Mouse (Mus musculus) heart, embryonic 11.5 days (tissue): ENCODE data around the gene Tyw5. TPM values are rescaled to one million over a fixed set of nuclear protein-coding genes. Genes with fewer than 3 reads are reported as not detected.

Experiments used
- ATAC-seq: fragments of 200-750 bp; cut with Nextera tagmentation; replicated peaks from 2 replicates; pipeline ENCODE4 v1.8.0; 2017; ENCODE audit warnings: moderate library complexity; ENCODE audit not compliant: insufficient number of reproducible peaks, low FRiP score, low TSS enrichment
- H3K27ac ChIP-seq: fragments of 300-500 bp; sonication (generic); 2 replicates; pipeline ENCODE4 v1.5.1; 2014; ENCODE audit warnings: mild to moderate bottlenecking, low read depth, low read length
- H3K27me3 ChIP-seq: fragments of 300-500 bp; sonication (generic); 2 replicates; pipeline ENCODE4 v1.6.1; 2014; ENCODE audit warnings: mild to moderate bottlenecking, low read length, mixed read lengths; ENCODE audit not compliant: control insufficient read depth, insufficient read depth
- H3K36me3 ChIP-seq: fragments of 300-500 bp; sonication (generic); 2 replicates; pipeline ENCODE4 v1.6.1; 2014; ENCODE audit warnings: mild to moderate bottlenecking, low read length, moderate library complexity, mixed read lengths; ENCODE audit not compliant: control insufficient read depth, insufficient read depth
- H3K4me1 ChIP-seq: fragments of 300-500 bp; sonication (generic); 2 replicates; pipeline ENCODE4 v1.6.1; 2014; ENCODE audit warnings: low read length; ENCODE audit not compliant: control insufficient read depth, insufficient read depth
- H3K4me2 ChIP-seq: fragments of 300-500 bp; sonication (generic); 2 replicates; pipeline ENCODE4 v1.6.1; 2014; ENCODE audit warnings: mild to moderate bottlenecking, moderate library complexity
- H3K4me3 ChIP-seq: fragments of 300-500 bp; sonication (generic); 2 replicates; pipeline ENCODE4 v1.5.1; 2014; ENCODE audit warnings: low read depth, low read length
- H3K9ac ChIP-seq: fragments of 300-500 bp; sonication (generic); 2 replicates; pipeline ENCODE4 v1.6.1; 2014; ENCODE audit warnings: mild to moderate bottlenecking, low read depth, low read length, moderate library complexity
- H3K9me3 ChIP-seq: fragments of 300-500 bp; sonication (generic); replicated peaks from 2 replicates; pipeline ENCODE4 v1.6.1; 2016; ENCODE audit warnings: low read length; ENCODE audit not compliant: control insufficient read depth
- WGBS: fragments of 180-500 bp; shearing (Covaris S2); extraction: QIAGEN DNeasy Blood & Tissue Kit; methylation state at CpG from one replicate; pipeline ENCODE4 v1.1.7; 2014; ENCODE audit not compliant: insufficient replicate concordance; 5-methylcytosine and 5-hydroxymethylcytosine counted together
- polyA plus RNA-seq: library from polyadenylated mRNA; unstranded; fragments of >200 nt; fragmentation: Nextera tagmentation; extraction: Ambion mirVana; gene quantifications from 2 replicates; pipeline ENCODE4 v1.2.1, GENCODE M21; 2014

The Tyw5 gene
- polyA plus RNA-seq, 1 experiment from 2014 or later: 25.8 TPM

GRCm38 (mm10) chr1:57375276-57375675 is 31.6 kb downstream of the Tyw5 start:
- WGBS: 86% methylated on average over 2 of the region's 2 CpGs
- Histone ChIP-seq H3K4me2 (no peak overlapping the region), H3K27me3 (no peaks in the 10 kb centered on the region), H3K4me3 (no peak overlapping the region), H3K9ac (no peak overlapping the region), H3K27ac (no peak overlapping the region), H3K9me3 (no peaks in the 10 kb centered on the region), H3K4me1 (peaks cover 9% of the 10 kb centered on the region; the same call in 1 of the 2 replicates), H3K36me3 (no peaks in the 10 kb centered on the region)
- ATAC-seq: no peak

DNA sequence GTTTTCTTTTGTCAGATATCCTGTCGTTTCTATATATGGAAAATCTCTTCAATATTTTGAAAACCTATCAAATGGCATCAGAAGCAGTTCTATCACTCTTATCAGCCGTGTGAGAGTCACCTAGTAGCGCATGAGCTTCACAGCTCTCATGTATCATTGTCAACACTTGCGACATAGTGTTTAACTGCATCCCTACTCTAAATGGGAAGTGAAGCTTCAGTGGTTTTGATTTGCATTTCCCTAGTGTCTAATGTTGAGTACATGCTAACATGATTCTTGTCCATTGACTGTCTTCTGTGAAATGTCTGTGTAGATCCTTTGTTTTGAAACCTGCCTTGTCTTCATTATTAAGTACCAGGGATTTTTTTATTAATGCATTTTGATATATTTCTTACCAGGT is 36.5 kb downstream of the Tyw5 start:
- no peak overlapping the region for H3K4me2 ChIP-seq
- no peak for ATAC-seq
- H3K9me3 ChIP-seq: no peaks in the 10 kb centered on the region
- 73% methylated on average over 4 of the region's 4 CpGs for WGBS
- H3K27me3 ChIP-seq: no peaks in the 10 kb centered on the region
- H3K4me3 ChIP-seq: no peak overlapping the region
- no peaks in the 10 kb centered on the region for H3K36me3 ChIP-seq
- H3K27ac ChIP-seq: no peak overlapping the region
- H3K4me1 ChIP-seq: no peaks in the 10 kb centered on the region
- H3K9ac ChIP-seq: no peak overlapping the region

GRCm38 (mm10) chr1:57369111-57369510 is 37.8 kb downstream of the Tyw5 start:
- Histone ChIP-seq H3K4me2 (no peak overlapping the region), H3K4me1 (no peaks in the 10 kb centered on the region), H3K4me3 (no peak overlapping the region), H3K9ac (no peak overlapping the region), H3K27ac (no peak overlapping the region), H3K36me3 (no peaks in the 10 kb centered on the region), H3K27me3 (no peaks in the 10 kb centered on the region), H3K9me3 (no peaks in the 10 kb centered on the region)
- WGBS: 69% methylated on average over 4 of the region's 4 CpGs
- no peak for ATAC-seq

GRCm38 (mm10) chr1:57367446-57367845 is 39.5 kb downstream of the Tyw5 start:
- 92% methylated on average over 3 of the region's 3 CpGs for WGBS
- Histone ChIP-seq H3K36me3 (no peaks in the 10 kb centered on the region), H3K4me2 (no peak overlapping the region), H3K27ac (no peak overlapping the region), H3K27me3 (no peaks in the 10 kb centered on the region), H3K4me3 (no peak overlapping the region), H3K9ac (no peak overlapping the region), H3K4me1 (no peaks in the 10 kb centered on the region), H3K9me3 (no peaks in the 10 kb centered on the region)
- ATAC-seq: no peak

GRCm38 (mm10) chr1:57358546-57358945 is 48.4 kb downstream of the Tyw5 start:
- Histone ChIP-seq H3K9me3 (no peaks in the 10 kb centered on the region), H3K4me3 (no peak overlapping the region), H3K27ac (no peak overlapping the region), H3K36me3 (no peaks in the 10 kb centered on the region), H3K27me3 (no peaks in the 10 kb centered on the region), H3K9ac (no peak overlapping the region), H3K4me1 (no peaks in the 10 kb centered on the region), H3K4me2 (no peak overlapping the region)
- 80% methylated on average over 5 of the region's 5 CpGs for WGBS
- no peak for ATAC-seq

- 33% methylated on average over 1 of the region's 1 CpGs for WGBS
- no peak for ATAC-seq
Measured at GRCm38 (mm10) chr1:57351941-57352340, 55.0 kb downstream of the Tyw5 start.

GRCm38 (mm10) chr1:57347487-57347886 is 59.4 kb downstream of the Tyw5 start:
- no peaks in the 10 kb centered on the region for H3K36me3 ChIP-seq
- H3K4me2 ChIP-seq: no peak overlapping the region
- H3K4me1 ChIP-seq: no peaks in the 10 kb centered on the region
- H3K9ac ChIP-seq: no peak overlapping the region
- no peaks in the 10 kb centered on the region for H3K9me3 ChIP-seq
- no peak overlapping the region for H3K4me3 ChIP-seq
- H3K27me3 ChIP-seq: no peaks in the 10 kb centered on the region
- no peak for ATAC-seq
- no peak overlapping the region for H3K27ac ChIP-seq

More at GRCm38 (mm10) chr1:57351941-57352340, 55.0 kb downstream of the Tyw5 start:
- H3K9me3 ChIP-seq: no peaks in the 10 kb centered on the region
- no peaks in the 10 kb centered on the region for H3K36me3 ChIP-seq
- no peaks in the 10 kb centered on the region for H3K27me3 ChIP-seq
- H3K4me2 ChIP-seq: no peak overlapping the region
- H3K9ac ChIP-seq: no peak overlapping the region
- H3K27ac ChIP-seq: no peak overlapping the region
- H3K4me3 ChIP-seq: no peak overlapping the region
- H3K4me1 ChIP-seq: no peaks in the 10 kb centered on the region

- H3K9ac ChIP-seq: no peak overlapping the region
- 37% methylated on average over 2 of the region's 2 CpGs for WGBS
- H3K4me3 ChIP-seq: no peak overlapping the region
- H3K27me3 ChIP-seq: no peaks in the 10 kb centered on the region
- no peak overlapping the region for H3K4me2 ChIP-seq
- H3K36me3 ChIP-seq: no peaks in the 10 kb centered on the region
- no peak overlapping the region for H3K27ac ChIP-seq
- ATAC-seq: no peak
- no peaks in the 10 kb centered on the region for H3K4me1 ChIP-seq
- no peaks in the 10 kb centered on the region for H3K9me3 ChIP-seq
Measured at GRCm38 (mm10) chr1:57341197-57341596, 65.7 kb downstream of the Tyw5 start.

DNA sequence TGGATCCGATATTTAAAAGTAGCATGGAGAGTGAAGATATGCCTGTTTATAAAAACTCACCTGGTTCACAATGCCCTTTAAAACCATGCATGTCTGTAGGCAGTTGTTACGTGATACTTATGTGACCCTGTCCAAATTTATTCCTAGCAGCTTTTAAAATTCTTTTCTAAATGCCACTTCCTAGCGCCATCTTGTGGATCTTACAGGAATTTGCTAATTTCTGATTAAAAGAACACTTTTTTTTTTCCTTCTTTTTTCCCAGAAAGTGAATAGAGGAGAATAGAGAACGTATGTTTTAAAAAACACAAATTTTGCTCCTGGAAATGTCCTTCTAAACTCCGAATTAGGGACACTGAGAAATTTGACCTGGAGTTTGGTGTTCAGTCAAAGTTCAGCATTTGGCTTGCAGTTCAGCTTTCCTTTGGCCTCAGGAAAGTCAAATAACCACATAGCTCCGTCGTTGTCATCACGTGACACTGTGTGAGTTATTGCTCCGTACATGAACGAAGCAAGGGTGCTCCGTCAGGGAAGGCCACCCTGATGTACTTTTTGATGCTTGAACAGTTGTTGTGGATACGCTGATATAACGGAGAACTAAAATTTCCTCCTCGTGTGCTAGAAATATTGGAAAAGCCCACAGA is 67.6 kb downstream of the Tyw5 start:
- H3K4me3 ChIP-seq: no peak overlapping the region
- no peaks in the 10 kb centered on the region for H3K27me3 ChIP-seq
- no peak overlapping the region for H3K4me2 ChIP-seq
- no peak for ATAC-seq
- no peaks in the 10 kb centered on the region for H3K9me3 ChIP-seq
- 50% methylated on average over 14 of the region's 14 CpGs for WGBS
- no peaks in the 10 kb centered on the region for H3K36me3 ChIP-seq
- H3K27ac ChIP-seq: no peak overlapping the region
- no peak overlapping the region for H3K9ac ChIP-seq
- no peaks in the 10 kb centered on the region for H3K4me1 ChIP-seq
